Mouse (Mus musculus) liver (tissue): ENCODE results near the gene Olfr784.
"Not testable (repeated sequence)": the region's sequence is repeated elsewhere in the genome, so short reads cannot be mapped to it uniquely, and the experiment has no call there.

Source experiments
- DNase-seq: peaks from one replicate; pipeline ENCODE4 v3.0.0-alpha.2; 2020; ENCODE audit warnings: mixed read lengths

The Olfr784 gene

DNA sequence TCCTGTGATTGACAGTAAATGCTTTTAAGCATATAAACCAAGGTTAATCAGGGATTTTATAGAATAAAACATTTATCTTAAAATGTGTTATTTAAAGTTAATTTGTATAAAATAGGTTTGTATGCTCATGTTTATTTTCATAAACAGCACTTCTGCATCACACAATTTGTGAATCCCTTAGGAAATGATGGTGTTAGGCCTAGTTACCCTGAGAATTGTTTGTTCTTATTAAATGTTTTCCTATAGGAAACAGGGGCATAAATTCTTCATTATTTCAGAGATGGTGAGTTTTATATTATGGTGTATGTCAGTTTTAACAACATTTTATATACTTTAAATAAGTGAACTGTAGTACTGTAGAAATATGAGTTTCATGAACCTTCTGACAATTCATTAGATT, at the start of gene Olfr784:
TSS of gene Olfr784 (plus strand) at position 301 of the 400 bp plus-strand sequence.
- DNase-seq: no peak

DNA sequence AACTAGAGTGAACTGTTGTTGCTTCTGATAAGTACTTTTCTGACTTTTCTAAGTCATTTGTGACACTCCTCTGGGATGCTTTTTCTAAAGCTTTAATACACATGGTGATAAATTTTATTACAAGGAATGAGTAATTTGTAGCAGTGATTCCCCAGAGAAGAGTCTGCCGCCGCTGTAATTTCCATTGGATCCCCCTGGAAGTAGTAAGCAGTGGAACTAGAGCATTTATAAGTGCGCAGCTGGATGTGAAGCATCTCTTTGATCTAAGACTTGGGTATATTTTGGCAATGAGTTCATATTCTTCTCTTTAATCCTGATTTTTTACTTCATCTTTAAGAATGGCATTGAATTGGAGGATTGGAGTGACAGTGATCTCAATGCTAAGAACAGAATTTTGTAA, 35.3 kb upstream of the Olfr784 start, which contains the start of gene Olfr782:
TSS of gene Olfr782 (plus strand) at position 301 of the 400 bp plus-strand sequence.
- no peak for DNase-seq

DNA sequence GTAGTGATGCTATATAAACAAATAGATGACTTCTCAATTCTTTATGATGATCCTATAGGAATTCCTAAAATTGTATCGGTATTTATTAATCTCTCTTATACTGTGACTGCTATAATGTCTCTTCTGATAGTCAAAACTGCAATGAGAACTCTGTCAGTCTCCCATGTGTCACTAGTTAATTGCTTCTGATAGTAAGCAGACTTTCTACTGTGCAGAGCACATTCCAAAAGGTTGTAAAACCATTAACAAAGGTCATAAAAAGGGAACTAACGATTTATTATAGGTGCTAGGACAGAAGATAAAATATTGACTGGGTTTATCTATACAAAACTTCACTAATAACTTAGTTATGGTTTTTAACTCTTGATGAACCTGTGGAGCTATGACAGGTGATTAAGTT, 31.4 kb upstream of the Olfr784 start:
- DNase-seq: not testable (repeated sequence)

DNA sequence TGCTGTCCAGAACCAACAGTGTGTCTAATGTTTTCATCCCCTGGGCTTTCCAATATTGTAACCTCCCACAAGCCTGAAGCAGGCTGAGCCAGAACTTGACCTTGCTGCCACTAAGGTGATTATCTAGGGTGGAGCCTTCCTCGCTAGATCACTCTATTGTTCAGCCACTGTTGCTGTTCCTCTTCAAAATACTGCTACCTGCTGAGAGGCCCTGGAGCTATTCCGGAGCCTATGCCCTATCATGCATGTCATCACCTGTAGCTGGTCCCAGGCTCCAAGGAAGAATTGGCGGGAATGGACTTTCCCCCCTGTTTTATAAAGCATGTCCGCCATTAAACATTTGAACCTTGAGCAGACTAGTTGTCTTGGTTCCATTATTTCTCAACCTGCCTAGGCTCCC, 27.4 kb upstream of the Olfr784 start:
- DNase-seq: not testable (repeated sequence)

DNA sequence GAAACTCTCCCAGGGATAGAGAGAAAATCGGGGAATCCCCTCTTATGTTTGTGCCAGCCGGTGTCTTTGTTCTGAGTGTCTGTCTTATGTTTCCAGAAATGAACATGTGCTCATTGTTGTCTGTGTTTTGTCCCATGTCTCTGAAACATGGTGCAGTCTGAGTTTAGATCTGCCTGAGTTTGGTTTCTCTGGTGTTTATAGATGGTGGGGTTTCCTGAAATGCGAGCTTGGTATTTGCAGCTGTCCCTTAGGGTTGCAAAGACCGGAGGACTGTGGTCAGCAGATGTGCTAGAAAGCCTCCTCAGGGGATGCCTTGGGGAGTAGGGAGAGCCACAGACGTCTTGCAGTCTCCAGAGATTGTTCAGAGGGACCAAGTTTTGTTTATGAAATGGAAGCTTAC, 26.6 kb upstream of the Olfr784 start:
- no peak for DNase-seq

DNA sequence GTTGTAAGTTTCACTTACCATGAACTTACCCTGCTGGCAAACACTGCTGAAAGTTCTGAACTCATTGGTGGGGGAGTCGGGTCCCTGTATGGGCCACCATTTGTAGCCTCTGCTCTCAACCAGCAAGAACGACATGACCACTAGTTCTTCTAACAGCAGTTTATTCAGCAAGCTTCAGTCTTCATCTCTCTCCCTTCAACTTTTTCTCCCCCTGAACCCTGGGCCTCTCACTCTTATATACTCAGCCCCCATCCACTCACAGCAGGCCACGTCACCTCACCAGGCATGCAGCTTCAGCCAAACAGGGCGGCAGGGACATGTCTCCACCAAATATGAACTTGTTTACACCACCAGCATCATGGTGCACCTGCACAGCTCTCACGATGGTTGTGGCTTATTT, 9.8 kb upstream of the Olfr784 start:
- not testable (repeated sequence) for DNase-seq

DNA sequence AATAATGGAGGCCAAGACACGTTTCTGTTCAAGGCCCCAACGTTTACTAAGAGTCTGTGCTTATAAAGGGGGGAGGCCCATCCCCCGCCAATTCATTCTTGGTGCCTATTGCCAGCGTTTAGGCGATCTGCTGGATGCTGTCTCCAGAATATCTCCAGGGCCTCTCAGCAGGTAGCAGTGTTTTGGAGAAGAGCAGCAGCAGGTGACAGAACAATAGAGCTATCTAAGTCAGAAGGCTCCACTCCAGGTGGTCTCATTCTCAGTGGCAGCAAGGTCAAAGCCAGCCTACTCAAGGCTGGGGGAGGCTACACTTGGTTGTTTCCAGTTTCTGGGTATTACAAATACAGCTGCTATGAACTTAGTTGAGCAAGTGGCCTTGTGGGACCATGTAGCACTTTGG, 17.0 kb downstream of the Olfr784 start:
- DNase-seq: no peak

DNA sequence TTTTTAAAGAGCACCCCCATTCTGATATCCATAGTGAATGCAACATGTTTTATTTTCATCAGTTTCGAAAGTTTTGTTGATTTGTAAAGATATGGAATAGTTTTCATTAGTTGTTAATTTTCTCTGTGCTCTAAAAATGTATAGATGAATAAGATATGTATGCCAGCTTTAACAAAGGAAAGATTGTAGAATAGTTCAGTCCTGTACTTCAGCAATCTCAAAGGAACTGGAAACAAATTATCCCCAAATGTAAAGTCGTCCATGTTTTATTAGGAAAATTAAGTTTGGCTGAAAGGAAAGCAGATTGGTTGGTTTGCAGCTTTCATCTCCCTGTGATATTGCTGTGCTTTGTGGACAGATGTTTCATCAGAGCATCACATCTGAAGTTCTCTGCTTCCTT, 21.2 kb downstream of the Olfr784 start, which contains the start of gene Olfr785:
TSS of gene Olfr785 (plus strand) at position 301 of the 400 bp plus-strand sequence.
- no peak for DNase-seq

DNA sequence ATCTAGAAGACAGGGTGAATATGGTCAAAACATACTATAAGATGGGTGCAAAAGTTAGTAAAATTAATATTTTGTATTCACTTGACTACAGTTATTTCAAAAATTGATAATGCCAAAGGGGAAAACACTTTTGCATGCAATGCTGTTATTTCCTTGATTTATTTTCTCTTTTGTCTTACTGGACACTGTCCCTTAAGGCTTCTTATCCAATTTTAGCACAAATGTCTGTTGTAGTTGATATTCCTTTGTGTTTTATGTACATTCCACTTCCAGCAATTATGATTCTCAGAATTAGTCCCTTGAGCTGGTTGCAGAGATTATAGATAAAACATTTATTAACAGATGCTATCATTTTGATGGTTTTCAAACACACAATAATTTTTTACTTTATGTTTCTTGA, 43.1 kb downstream of the Olfr784 start, which contains the start of gene Olfr786:
TSS of gene Olfr786 (plus strand) at position 301 of the 400 bp plus-strand sequence.
- DNase-seq: no peak
